Mouse (Mus musculus) bone marrow macrophage, adult 2 months (primary cell): ENCODE data around the gene Zfp36l3. TPM values are rescaled to one million over a fixed set of nuclear protein-coding genes. Genes with fewer than 3 reads are reported as not detected.
"Not testable (repeated sequence)": the region's sequence is repeated elsewhere in the genome, so short reads cannot be mapped to it uniquely, and the experiment has no call there.

Experiments used
- H3K27ac ChIP-seq: 2 replicates; pipeline ENCODE4 v1.5.1; 2012; ENCODE audit warnings: low read depth, low read length; ENCODE audit not compliant: insufficient read depth
- H3K4me1 ChIP-seq: 2 replicates; pipeline ENCODE4 v1.6.1; 2012; ENCODE audit warnings: low read length; ENCODE audit not compliant: control insufficient read depth, insufficient read depth
- H3K4me3 ChIP-seq: 2 replicates; pipeline ENCODE4 v1.5.1; 2012; ENCODE audit warnings: mild to moderate bottlenecking, low read length, moderate library complexity; ENCODE audit not compliant: insufficient read depth
- CTCF ChIP-seq: IDR thresholded peaks from 2 replicates; pipeline ENCODE4 v1.5.1; 2012; ENCODE audit warnings: low read depth, mild to moderate bottlenecking, low read length, moderate library complexity
- POLR2A ChIP-seq: IDR thresholded peaks from 2 replicates; pipeline ENCODE4 v1.6.1; 2012; ENCODE audit warnings: mild to moderate bottlenecking, low read depth, low read length, borderline replicate concordance
- polyA plus RNA-seq: library from polyadenylated mRNA; stranded (reverse); fragments of >200 nt; gene quantifications from 2 replicates; pipeline ENCODE4 v1.2.4, GENCODE M21; 2012; ENCODE audit not compliant: missing spikeins, insufficient read depth, insufficient read length

The Zfp36l3 gene
- not detected in 2 replicates for polyA plus RNA-seq

GRCm38 (mm10) chrX:53776276-53776675, at the start of gene Zfp36l3:
Gene Zfp36l3, minus strand, starts transcription at chrX:53776394.
- TF ChIP-seq POLR2A (no peak), CTCF (no peak)
- Histone ChIP-seq H3K4me1 (no peaks in the 10 kb centered on the region), H3K27ac (no peak within 1 kb of the TSS), H3K4me3 (no peak within 1 kb of the TSS)

DNA sequence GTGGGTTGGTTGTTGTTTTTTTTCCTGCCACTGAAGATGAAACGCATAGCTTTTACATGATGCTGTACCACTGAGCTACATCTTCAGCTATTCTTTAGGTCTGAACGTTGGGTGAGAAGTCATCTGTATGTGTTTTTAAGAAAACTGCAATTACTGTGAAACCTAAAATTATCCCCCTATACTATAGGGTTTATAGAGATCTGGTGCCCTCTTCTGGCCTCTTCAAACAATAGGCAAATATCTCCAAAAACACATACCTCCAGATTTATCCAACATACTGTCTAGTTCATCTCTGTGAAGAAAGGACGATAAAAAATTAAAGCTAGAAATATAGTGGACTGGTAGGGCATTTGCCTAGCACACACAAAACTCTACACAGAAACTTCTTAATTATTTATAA, 22.9 kb upstream of the Zfp36l3 start:
- Histone ChIP-seq H3K27ac (no peak overlapping the region), H3K4me3 (no peak overlapping the region), H3K4me1 (no peaks in the 10 kb centered on the region)
- TF ChIP-seq CTCF (no peak), POLR2A (no peak)

GRCm38 (mm10) chrX:53797519-53797918, 21.3 kb upstream of the Zfp36l3 start, which contains the start of gene Xlr:
Gene Xlr, minus strand, starts transcription at chrX:53797706.
- not testable (repeated sequence) for H3K4me1 ChIP-seq

DNA sequence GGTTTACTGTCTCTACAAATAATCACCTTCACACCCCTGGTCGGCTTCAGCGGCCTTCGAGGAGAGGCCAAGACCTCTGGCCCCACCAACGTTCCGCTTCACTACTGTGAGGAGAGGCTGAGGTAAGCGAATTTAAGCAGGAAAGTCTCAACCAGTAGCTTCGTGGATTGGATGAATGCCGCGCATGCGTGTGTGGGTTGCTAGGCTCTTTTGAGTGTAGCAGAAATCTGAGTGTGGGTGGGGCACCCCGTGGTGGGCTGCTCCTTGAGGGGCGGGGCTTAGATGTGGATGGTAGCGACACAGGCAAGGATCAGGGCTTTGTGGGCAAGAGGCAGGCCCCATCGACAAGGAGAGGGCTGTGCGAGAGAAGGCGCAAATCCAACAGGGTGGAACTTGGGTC, 18.5 kb downstream of the Zfp36l3 start, which contains the start of gene 1700013H16Rik:
TSS of gene 1700013H16Rik (minus strand) at position 96 of the 400 bp plus-strand sequence.
- Histone ChIP-seq H3K4me1 (peaks cover 5% of the 10 kb centered on the region), H3K27ac (no peak within 1 kb of the TSS)
- TF ChIP-seq CTCF (no peak), POLR2A (no peak)

More at GRCm38 (mm10) chrX:53797519-53797918, 21.3 kb upstream of the Zfp36l3 start, which contains the start of gene Xlr:
- H3K4me3 ChIP-seq, H3K27ac ChIP-seq: not testable (repeated sequence)

GRCm38 (mm10) chrX:53752851-53753250, 23.3 kb downstream of the Zfp36l3 start:
- TF ChIP-seq POLR2A (no peak), CTCF (no peak)
- H3K27ac ChIP-seq = peak overlapping the region; percentile 61
- no peak overlapping the region for H3K4me3 ChIP-seq
- peaks cover 12% of the 10 kb centered on the region for H3K4me1 ChIP-seq

More for the DNA sequence above, 18.5 kb downstream of the Zfp36l3 start, which contains the start of gene 1700013H16Rik:
- H3K4me3 ChIP-seq = no peak within 1 kb of the TSS

- TF ChIP-seq CTCF = no peak
- TF ChIP-seq POLR2A = no peak
- Histone ChIP-seq H3K27ac (no peak overlapping the region; the same call in 1 of the 2 replicates), H3K4me1 (peaks cover 4% of the 10 kb centered on the region)
These were observed 47.2 kb downstream of the Zfp36l3 start for GRCm38 (mm10) chrX:53728967-53729366.

DNA sequence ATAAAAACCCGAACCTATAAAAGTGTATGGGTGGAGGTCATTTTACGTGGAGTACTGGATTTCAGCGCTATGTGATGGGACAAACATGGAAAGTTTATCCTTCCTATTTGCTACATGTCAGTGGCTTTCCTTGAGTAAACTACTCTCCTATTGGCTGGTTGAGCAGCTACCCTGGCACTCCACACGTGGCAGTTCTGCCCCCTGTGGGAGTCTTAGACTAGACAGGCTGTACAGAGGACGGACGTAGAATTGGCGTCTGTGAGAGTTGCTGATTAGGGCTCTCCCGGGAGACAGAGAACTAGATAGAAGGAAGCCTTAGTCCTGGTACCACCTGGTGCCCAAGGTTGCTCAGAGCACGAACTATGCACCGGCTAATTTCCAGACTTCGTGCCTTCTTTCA, 51.6 kb downstream of the Zfp36l3 start, which contains the start of gene 4930502E18Rik:
TSS of gene 4930502E18Rik (plus strand) at position 231 of the 400 bp plus-strand sequence.
- Histone ChIP-seq H3K27ac (no peak within 1 kb of the TSS), H3K4me1 (peaks cover 4% of the 10 kb centered on the region), H3K4me3 (no peak within 1 kb of the TSS)
- TF ChIP-seq CTCF = no peak
- no peak for TF ChIP-seq POLR2A

More at GRCm38 (mm10) chrX:53728967-53729366, 47.2 kb downstream of the Zfp36l3 start:
- no peak overlapping the region for H3K4me3 ChIP-seq

Other genes starting within 250 kb of the Zfp36l3 start
- 5.2 and 7.2 TPM in 2 replicates for gene Rtl8c, start 168.4 kb downstream of the Zfp36l3 start, polyA plus RNA-seq
- gene Gm14597, start 167.4 kb downstream of the Zfp36l3 start, polyA plus RNA-seq = not detected in 2 replicates
- 39.7 and 42.0 TPM in 2 replicates for gene Rtl8a, start 132.7 kb downstream of the Zfp36l3 start, polyA plus RNA-seq
- 33.8 and 38.1 TPM in 2 replicates for gene Rtl8b, start 106.0 kb downstream of the Zfp36l3 start, polyA plus RNA-seq
- gene 4930502E18Rik, start 51.6 kb downstream of the Zfp36l3 start, polyA plus RNA-seq = 0.56 TPM in 1 of 2 replicates, not detected in the other
- gene 1700013H16Rik, start 18.6 kb downstream of the Zfp36l3 start, polyA plus RNA-seq = not detected in 2 replicates
- 2.2 and 3.0 TPM in 2 replicates for gene Xlr, start 21.3 kb upstream of the Zfp36l3 start, polyA plus RNA-seq